Mouse (Mus musculus): Measurements from ENCODE around the gene Ttc36.

- no peak for TF ChIP-seq POLR2A (IDR thresholded peaks at IDR 0.05; ENCODE audit: insufficient read depth, low read length)
- TF ChIP-seq CTCF (IDR thresholded peaks at IDR 0.05; ENCODE audit: low read depth, low read length), result no peak
- no peak for TF ChIP-seq EP300 (IDR thresholded peaks at IDR 0.05; ENCODE audit: insufficient read depth, low read depth, low read length)
These were observed 4.6 kb downstream of the Ttc36 start for GRCm38 (mm10) chr9:44798298-44798697.

Data from ES-Bruce4 (cell line).